Mouse (Mus musculus) heart, embryonic 13.5 days (tissue): ENCODE results near the gene Hmgcl. TPM values are rescaled to one million over a fixed set of nuclear protein-coding genes. Genes with fewer than 3 reads are reported as not detected.

Experiments
- ATAC-seq: fragments of 200-750 bp; cut with Nextera tagmentation; 2 replicates; pipeline ENCODE4 v1.8.0; 2017; ENCODE audit warnings: moderate TSS enrichment; ENCODE audit not compliant: insufficient number of reproducible peaks, low FRiP score, low TSS enrichment; ENCODE audit errors: extremely low read depth
- H3K27ac ChIP-seq: fragments of 300-500 bp; sonication (generic); replicated peaks from 2 replicates; pipeline ENCODE4 v1.5.1; 2015; ENCODE audit warnings: moderate library complexity, mild to moderate bottlenecking, inconsistent platforms
- H3K27me3 ChIP-seq: fragments of 300-500 bp; sonication (generic); replicated peaks from 2 replicates; pipeline ENCODE4 v1.6.1; 2015; ENCODE audit warnings: mild to moderate bottlenecking, inconsistent platforms
- H3K36me3 ChIP-seq: fragments of 300-500 bp; sonication (generic); 2 replicates; pipeline ENCODE4 v1.6.1; 2015; ENCODE audit warnings: mild to moderate bottlenecking, inconsistent platforms
- H3K4me1 ChIP-seq: fragments of 300-500 bp; sonication (generic); 2 replicates; pipeline ENCODE4 v1.6.1; 2015; ENCODE audit warnings: inconsistent platforms
- H3K4me2 ChIP-seq: fragments of 300-500 bp; sonication (generic); 2 replicates; pipeline ENCODE4 v1.6.1; 2015; ENCODE audit warnings: inconsistent platforms, mild to moderate bottlenecking, moderate library complexity
- H3K4me3 ChIP-seq: fragments of 300-500 bp; sonication (generic); 2 replicates; pipeline ENCODE4 v1.5.1; 2015; ENCODE audit warnings: moderate library complexity, mild to moderate bottlenecking, inconsistent platforms
- H3K9ac ChIP-seq: fragments of 300-500 bp; sonication (generic); 2 replicates; pipeline ENCODE4 v1.6.1; 2015; ENCODE audit warnings: inconsistent platforms, mild to moderate bottlenecking, moderate library complexity
- H3K9me3 ChIP-seq: fragments of 300-500 bp; sonication (generic); 2 replicates; pipeline ENCODE4 v1.6.1; 2016; ENCODE audit warnings: inconsistent platforms
- WGBS: fragments of 180-500 bp; shearing (Covaris S2); methylation state at CpG from one replicate; pipeline ENCODE4 v1.1.7; 2015; ENCODE audit warnings: mixed read lengths; 5-methylcytosine and 5-hydroxymethylcytosine counted together
- polyA plus RNA-seq: library from polyadenylated mRNA; unstranded; fragments of >200 nt; fragmentation: Nextera tagmentation; extraction: Ambion mirVana; gene quantifications from 2 replicates; pipeline ENCODE4 v1.2.1, GENCODE M21; 2015

The Hmgcl gene
- polyA plus RNA-seq, 1 experiment from 2014 or later = 73.0 TPM

GRCm38 (mm10) chr4:135962198-135962597 lies 15.9 kb downstream of the Hmgcl start:
- 82% methylated on average over 7 of the region's 7 CpGs for WGBS
- H3K4me2 ChIP-seq = peak overlapping the region; percentile 98
- H3K27ac ChIP-seq = 0 out of 2 replicates have a peak overlapping the region, but pooled peaks have one; percentile 86
- peaks cover 65% of the 10 kb centered on the region for H3K36me3 ChIP-seq
- H3K4me1 ChIP-seq = peaks cover 23% of the 10 kb centered on the region
- no peaks in the 10 kb centered on the region for H3K9me3 ChIP-seq
- ATAC-seq = no peak
- H3K27me3 ChIP-seq = no peaks in the 10 kb centered on the region
- peak overlapping the region; percentile 86 for H3K9ac ChIP-seq
- peak overlapping the region; percentile 82; the same call in 1 of the 2 replicates for H3K4me3 ChIP-seq

DNA sequence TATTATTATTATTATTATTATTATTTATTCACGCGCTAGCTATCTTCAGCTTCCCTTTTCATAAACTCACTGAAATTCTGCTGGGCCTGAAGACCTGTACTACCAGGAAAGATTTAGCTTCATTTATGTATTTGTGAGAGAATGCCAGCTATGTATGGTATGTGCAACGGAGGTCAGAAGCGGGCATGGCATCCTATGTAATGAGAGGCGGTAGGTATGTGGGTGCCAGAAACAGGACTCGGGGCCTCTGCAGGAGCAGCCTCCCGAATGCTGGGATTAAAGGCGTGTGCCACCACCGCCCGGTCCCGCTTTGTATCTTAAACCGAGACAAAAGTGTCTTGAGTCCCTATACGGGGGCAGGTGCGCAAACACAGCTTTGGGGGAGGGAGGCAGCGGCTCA lies 16.7 kb downstream of the Hmgcl start:
- H3K27ac ChIP-seq = peak overlapping the region; percentile 86
- no peak for ATAC-seq

GRCm38 (mm10) chr4:135963457-135964193 lies 17.4 kb downstream of the Hmgcl start, which contains the start of gene Gale:
Gale (plus strand) TSS chr4:135963727.
- Histone ChIP-seq H3K36me3 (peaks cover 65% of the 10 kb centered on the region), H3K27me3 (no peaks in the 10 kb centered on the region), H3K27ac (peak within 1 kb of the TSS; percentile 86), H3K4me3 (peak within 1 kb of the TSS; percentile 82), H3K4me1 (peaks cover 23% of the 10 kb centered on the region), H3K9ac (peak within 1 kb of the TSS; percentile 86), H3K4me2 (peak within 1 kb of the TSS; percentile 98), H3K9me3 (no peaks in the 10 kb centered on the region)
- under 1% methylated on average over 56 of the region's 56 CpGs for WGBS
- peak; percentile 82 for ATAC-seq

More for the DNA sequence above, 16.7 kb downstream of the Hmgcl start:
- no peaks in the 10 kb centered on the region for H3K9me3 ChIP-seq
- peak overlapping the region; percentile 82 for H3K4me3 ChIP-seq
- H3K27me3 ChIP-seq = no peaks in the 10 kb centered on the region
- peaks cover 23% of the 10 kb centered on the region for H3K4me1 ChIP-seq
- peak overlapping the region; percentile 86 for H3K9ac ChIP-seq
- WGBS = 5% methylated on average over 15 of the region's 15 CpGs
- H3K36me3 ChIP-seq = peaks cover 65% of the 10 kb centered on the region
- H3K4me2 ChIP-seq = peak overlapping the region; percentile 98

DNA sequence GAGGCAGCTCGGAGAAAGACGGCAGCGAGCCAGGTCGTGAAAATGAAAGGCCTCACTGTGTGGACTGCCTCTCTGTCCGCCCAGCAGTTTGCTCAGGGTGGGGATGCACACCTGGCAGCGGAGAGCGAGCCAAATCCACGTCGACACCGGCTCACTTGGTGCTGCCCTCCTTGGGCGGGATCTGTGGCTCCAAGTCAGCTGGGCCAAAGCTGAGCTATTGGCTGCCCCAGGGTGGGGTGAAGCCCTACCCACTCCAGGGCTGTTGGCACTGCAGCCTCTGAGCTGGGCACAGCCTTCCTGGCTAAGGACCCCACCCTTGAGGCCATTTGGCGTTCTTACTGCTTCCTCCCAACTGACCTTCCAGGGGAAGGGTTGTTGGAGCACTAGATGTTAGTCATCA lies 18.2 kb downstream of the Hmgcl start:
- no peak for ATAC-seq
- Histone ChIP-seq H3K4me2 (peak overlapping the region; percentile 98), H3K9me3 (no peaks in the 10 kb centered on the region), H3K9ac (peak overlapping the region; percentile 86), H3K4me3 (peak overlapping the region; percentile 82), H3K36me3 (peaks cover 66% of the 10 kb centered on the region), H3K4me1 (peaks cover 23% of the 10 kb centered on the region), H3K27me3 (no peaks in the 10 kb centered on the region), H3K27ac (peak overlapping the region; percentile 79)
- 5% methylated on average over 12 of the region's 12 CpGs for WGBS

- no peak for ATAC-seq
- Histone ChIP-seq H3K4me2 (peak overlapping the region; percentile 98), H3K4me1 (peaks cover 23% of the 10 kb centered on the region), H3K27me3 (no peaks in the 10 kb centered on the region), H3K9me3 (no peaks in the 10 kb centered on the region), H3K36me3 (peaks cover 66% of the 10 kb centered on the region), H3K4me3 (0 out of 2 replicates have a peak overlapping the region, but pooled peaks have one; percentile 82), H3K27ac (no peak overlapping the region), H3K9ac (no peak overlapping the region)
- 81% methylated on average over 9 of the region's 9 CpGs for WGBS
Measured at GRCm38 (mm10) chr4:135965113-135965512, 18.9 kb downstream of the Hmgcl start.

- Histone ChIP-seq H3K4me1 (peaks cover 30% of the 10 kb centered on the region), H3K27me3 (no peaks in the 10 kb centered on the region), H3K9me3 (no peaks in the 10 kb centered on the region), H3K36me3 (peaks cover 64% of the 10 kb centered on the region), H3K4me2 (no peak overlapping the region), H3K27ac (no peak overlapping the region), H3K9ac (no peak overlapping the region), H3K4me3 (no peak overlapping the region)
- 91% methylated on average over 16 of the region's 16 CpGs for WGBS
- no peak for ATAC-seq
Measured at GRCm38 (mm10) chr4:135966283-135966682, 20.0 kb downstream of the Hmgcl start.

DNA sequence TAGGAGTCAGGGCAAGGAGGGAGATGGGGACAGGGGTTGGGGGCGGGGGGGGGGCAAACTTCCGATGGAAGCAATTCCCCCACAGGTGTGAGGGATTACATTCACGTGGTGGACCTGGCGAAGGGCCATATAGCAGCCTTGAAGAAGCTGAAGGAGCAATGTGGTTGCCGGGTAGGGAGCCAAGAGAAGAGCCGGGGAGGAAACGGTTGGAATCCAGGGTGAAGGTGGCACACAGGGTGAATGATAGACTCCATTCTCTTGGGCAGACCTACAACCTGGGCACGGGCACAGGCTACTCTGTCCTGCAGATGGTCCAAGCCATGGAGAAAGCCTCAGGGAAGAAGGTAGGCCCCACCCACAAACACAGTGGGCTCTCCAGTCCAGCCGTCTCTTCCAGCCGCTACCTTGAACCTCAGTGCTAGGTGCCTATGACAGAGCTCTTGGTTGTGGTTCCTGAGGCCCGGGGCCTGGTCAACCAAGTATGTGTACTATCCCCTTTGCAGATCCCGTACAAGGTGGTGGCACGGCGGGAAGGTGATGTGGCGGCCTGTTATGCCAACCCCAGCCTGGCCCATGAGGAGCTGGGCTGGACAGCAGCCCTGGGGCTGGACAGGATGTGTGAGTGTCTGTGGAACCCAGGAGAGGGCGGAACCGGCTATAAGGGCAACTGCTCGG lies 21.0 kb downstream of the Hmgcl start:
- Histone ChIP-seq H3K4me2 (no peak overlapping the region), H3K9me3 (no peaks in the 10 kb centered on the region), H3K4me3 (no peak overlapping the region), H3K4me1 (peaks cover 37% of the 10 kb centered on the region), H3K27me3 (no peaks in the 10 kb centered on the region), H3K9ac (no peak overlapping the region), H3K27ac (no peak overlapping the region), H3K36me3 (peaks cover 55% of the 10 kb centered on the region)
- WGBS = 88% methylated on average over 18 of the region's 18 CpGs
- no peak for ATAC-seq

DNA sequence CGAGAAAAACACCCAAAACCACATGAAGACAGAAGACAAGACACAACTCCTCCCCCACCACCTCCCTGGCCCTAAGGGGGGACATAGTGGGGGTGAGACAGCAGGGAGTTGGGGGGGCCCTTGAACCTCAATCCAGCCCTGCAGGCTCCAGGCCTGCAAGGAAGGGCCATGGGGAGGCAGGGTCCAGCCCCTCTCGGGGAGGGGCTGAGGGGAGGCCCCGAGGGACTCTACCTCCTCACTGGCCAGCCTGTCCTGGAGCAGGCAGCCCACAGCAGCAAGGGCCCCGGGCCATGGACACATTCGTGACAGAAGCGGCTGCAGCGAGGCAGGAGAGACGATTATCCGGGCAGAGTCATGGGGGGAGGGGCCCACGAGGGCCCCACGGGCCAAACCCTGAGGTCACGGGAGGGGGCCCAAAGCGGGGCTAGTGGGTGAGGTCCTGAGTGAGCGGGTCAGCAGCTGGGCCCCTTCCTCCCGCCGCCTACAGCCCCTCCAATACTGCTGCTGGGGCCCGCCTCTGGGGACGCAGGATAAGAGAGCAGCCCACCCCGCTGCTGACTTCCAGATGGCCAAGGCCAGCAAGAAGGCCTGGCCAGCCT lies 22.1 kb downstream of the Hmgcl start:
- Histone ChIP-seq H3K27ac (no peak overlapping the region), H3K4me3 (no peak overlapping the region), H3K9me3 (no peaks in the 10 kb centered on the region), H3K9ac (no peak overlapping the region), H3K36me3 (peaks cover 54% of the 10 kb centered on the region), H3K4me1 (peaks cover 35% of the 10 kb centered on the region), H3K27me3 (no peaks in the 10 kb centered on the region), H3K4me2 (no peak overlapping the region)
- ATAC-seq = no peak
- WGBS = 67% methylated on average over 19 of the region's 19 CpGs

GRCm38 (mm10) chr4:135969070-135969750 lies 23.0 kb downstream of the Hmgcl start:
- Histone ChIP-seq H3K9me3 (no peaks in the 10 kb centered on the region), H3K36me3 (peaks cover 56% of the 10 kb centered on the region), H3K4me3 (no peak overlapping the region), H3K4me1 (peaks cover 33% of the 10 kb centered on the region), H3K9ac (no peak overlapping the region), H3K27me3 (no peaks in the 10 kb centered on the region), H3K4me2 (no peak overlapping the region), H3K27ac (no peak overlapping the region)
- 90% methylated on average over 13 of the region's 13 CpGs for WGBS
- ATAC-seq = no peak

- no peak for ATAC-seq
- Histone ChIP-seq H3K9ac (no peak overlapping the region), H3K27ac (no peak overlapping the region), H3K4me1 (peaks cover 23% of the 10 kb centered on the region), H3K36me3 (peaks cover 68% of the 10 kb centered on the region), H3K4me2 (no peak overlapping the region), H3K4me3 (no peak overlapping the region), H3K9me3 (no peaks in the 10 kb centered on the region), H3K27me3 (no peaks in the 10 kb centered on the region)
- WGBS = 87% methylated on average over 11 of the region's 11 CpGs
Measured at GRCm38 (mm10) chr4:135970585-135970984, 24.3 kb downstream of the Hmgcl start.
